Mouse (Mus musculus) ES-E14 (cell line): ENCODE data around the gene Ccnt2.

Source experiments
- HCFC1 ChIP-seq: IDR thresholded peaks from 2 replicates; pipeline ENCODE4 v1.6.1; 2012; ENCODE audit warnings: low read length, inconsistent platforms, borderline replicate concordance; ENCODE audit not compliant: insufficient read depth
- ZC3H11A ChIP-seq: IDR thresholded peaks from 2 replicates; pipeline ENCODE4 v1.6.1; 2012; ENCODE audit warnings: low read depth, mild to moderate bottlenecking, inconsistent platforms, low read length, borderline replicate concordance
- ZNF384 ChIP-seq: IDR thresholded peaks from 2 replicates; pipeline ENCODE4 v1.6.1; 2012; ENCODE audit warnings: low read depth, low read length, inconsistent platforms

DNA sequence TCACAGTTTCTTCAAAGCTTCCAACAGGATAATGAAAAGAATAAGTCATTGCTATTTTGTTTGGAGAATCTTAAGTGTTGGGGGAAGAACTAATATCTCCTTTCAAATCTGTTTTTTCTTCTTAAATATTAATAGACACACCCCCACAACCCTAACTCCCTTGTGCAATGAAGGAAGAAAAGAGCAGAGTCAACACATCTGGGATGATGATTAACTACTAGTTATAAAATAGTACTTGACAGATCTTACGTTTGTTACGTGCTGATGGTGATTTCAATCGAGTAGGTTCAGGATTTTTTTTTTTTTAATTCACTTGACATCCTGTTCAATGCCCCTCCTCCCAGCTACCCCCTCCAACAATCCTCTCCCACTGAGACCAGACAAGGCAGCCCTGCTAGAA lies 38.6 kb upstream of the Ccnt2 start:
- TF ChIP-seq HCFC1 (no peak), ZC3H11A (no peak), ZNF384 (no peak)
